Mouse (Mus musculus): ENCODE results near the gene Gm10358.

- TF ChIP-seq CTCF (IDR thresholded peaks at IDR 0.05; ENCODE audit: extremely low read depth, insufficient read depth, insufficient read length, insufficient replicate concordance) (no peak), POLR2A (IDR thresholded peaks at IDR 0.05; ENCODE audit: low read depth, low read length) (no peak)
These were observed 34.4 kb downstream of the Gm10358 start for GRCm38 (mm10) chr8:75372006-75372405.
